Mouse (Mus musculus) limb, embryonic 13.5 days (tissue): ENCODE data around the gene 1600014C10Rik. TPM values are rescaled to one million over a fixed set of nuclear protein-coding genes. Genes with fewer than 3 reads are reported as not detected.

Experiments used
- polyA plus RNA-seq: library from polyadenylated mRNA; unstranded; fragments of >200 nt; fragmentation: Nextera tagmentation; extraction: Ambion mirVana; gene quantifications from 2 replicates; pipeline ENCODE4 v1.2.1, GENCODE M21; 2015

Gene 1600014C10Rik
- polyA plus RNA-seq, 1 experiment from 2014 or later = 18.3 TPM

Other genes with a start within 250 kb of the 1600014C10Rik start
- gene Uri1, start 159.7 kb upstream of the 1600014C10Rik start, polyA plus RNA-seq = 42.3 and 42.6 TPM in 2 replicates
- 76.3 and 77.5 TPM in 2 replicates for gene Ccne1, start 75.7 kb upstream of the 1600014C10Rik start, polyA plus RNA-seq
- 3.6 and 3.7 TPM in 2 replicates for gene Plekhf1, start 44.8 kb downstream of the 1600014C10Rik start, polyA plus RNA-seq
- 67.0 TPM in 2 replicates for gene Pop4, start 88.2 kb downstream of the 1600014C10Rik start, polyA plus RNA-seq